Mouse (Mus musculus) CD4-positive naive resting alpha-beta T cell, adult 57 days (primary cell): ENCODE measurements around the gene Cyp4f39. TPM values are rescaled to one million over a fixed set of nuclear protein-coding genes. Genes with fewer than 3 reads are reported as not detected.

Experiments
- total RNA-seq: library from RNA; stranded (reverse); gene quantifications from one replicate; pipeline ENCODE4 v1.2.4, GENCODE M21; 2023

The Cyp4f39 gene
- total RNA-seq, result not detected

GRCm38 (mm10) chr17:32452482-32452881, at the start of gene Cyp4f39:
Cyp4f39 (plus strand) TSS chr17:32452723.

DNA sequence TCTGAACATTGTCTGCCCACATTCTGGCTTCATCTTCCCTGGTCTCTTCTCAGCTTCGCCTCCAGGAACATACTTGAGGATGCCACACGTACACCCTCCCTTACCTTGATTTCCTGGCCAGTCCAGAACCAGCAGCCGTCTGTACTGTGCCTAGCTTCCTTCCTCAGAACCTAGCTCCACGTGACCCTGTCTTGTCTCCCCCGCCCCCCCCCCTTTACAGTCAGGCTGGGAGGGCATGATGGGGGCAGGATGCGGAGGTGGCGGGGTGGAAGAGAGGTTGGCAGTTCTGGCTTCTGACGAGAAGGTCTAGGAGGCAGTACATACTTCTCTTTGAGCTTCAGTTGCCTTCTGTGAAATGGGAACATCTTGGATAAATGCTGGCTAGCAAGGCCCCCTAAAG, 49.1 kb upstream of the Cyp4f39 start, which contains the start of gene Rasal3:
TSS of gene Rasal3 (minus strand) at position 167 of the 400 bp plus-strand sequence.

GRCm38 (mm10) chr17:32424034-32424433, 28.5 kb upstream of the Cyp4f39 start, which contains the start of gene Pglyrp2:
Pglyrp2 (minus strand) TSS chr17:32424167.

GRCm38 (mm10) chr17:32505851-32506728, 53.6 kb downstream of the Cyp4f39 start, which contains the start of gene Cyp4f17:
Cyp4f17 (plus strand) TSS chr17:32506050.

GRCm38 (mm10) chr17:32536051-32536866, 83.7 kb downstream of the Cyp4f39 start, which contains the start of gene Cyp4f16:
Cyp4f16 (plus strand) TSS chr17:32536558.

Other genes with a start within 250 kb of the Cyp4f39 start
- gene Brd4, start 168.0 kb upstream of the Cyp4f39 start, total RNA-seq, result 314 TPM
- 356 TPM for gene Akap8, start 131.5 kb upstream of the Cyp4f39 start, total RNA-seq
- gene Akap8l, start 102.1 kb upstream of the Cyp4f39 start, total RNA-seq, result 193 TPM
- gene Wiz, start 63.3 kb upstream of the Cyp4f39 start, total RNA-seq, result 35.1 TPM
- 585 TPM for gene Rasal3, start 49.1 kb upstream of the Cyp4f39 start, total RNA-seq
- gene Pglyrp2, start 28.6 kb upstream of the Cyp4f39 start, total RNA-seq, result 84.0 TPM
- gene Cyp4f17, start 53.3 kb downstream of the Cyp4f39 start, total RNA-seq, result 1.4 TPM
- 6.7 TPM for gene Cyp4f16, start 83.8 kb downstream of the Cyp4f39 start, total RNA-seq
- gene Cyp4f37, start 168.6 kb downstream of the Cyp4f39 start, total RNA-seq, result 0.44 TPM
- not detected for gene Cyp4f40, start 206.2 kb downstream of the Cyp4f39 start, total RNA-seq
- gene Cyp4f15, start 232.9 kb downstream of the Cyp4f39 start, total RNA-seq, result not detected